9 mouse cellular contexts compared by ENCODE assay signal in genomic region chr9:49485250-49485891, GRCm38 (mm10). TPM values are rescaled to one million over a fixed set of nuclear protein-coding genes. Genes with fewer than 3 reads are reported as not detected.
DNase-seq lines count a peak whose midpoint lies in the region; ATAC-seq and TF ChIP-seq lines count a peak whose summit lies in the region.
"Had no signal": no experiment of that assay in that cellular context is flagged by ENCODE, and none has a peak within 500 bp of the region (broad histone marks: within the 10 kb centered on the region; RNA-seq: fewer than 3 reads in every experiment).

No protein-coding gene starts in this region.

- peak; percentile 44 to 52 for DNase-seq in left cerebral cortex, postnatal 14 days (ENCODE audit: low spot score in 2 of 2)
- no peak for DNase-seq in left cerebral cortex, adult 8-10 months (ENCODE audit: low spot score in 2 of 2)
- DNase-seq in cerebellum, postnatal 25 days: peak; percentile 37 to 57
- DNase-seq in stomach, postnatal 0 days (ENCODE audit: low spot score): peak; percentile 31
- no peak for DNase-seq in ovary, postnatal 14 days (ENCODE audit: low spot score)

- WGBS in heart, embryonic 13.5 days: 3% methylated on average over 21 of the region's 21 CpGs
- 6% methylated on average over 21 of the region's 21 CpGs for WGBS in kidney, embryonic 15.5 days
- WGBS in macrophage (ENCODE audit: missing documents): 5% methylated on average over 20 of the region's 21 CpGs
- WGBS in stomach, postnatal 0 days: 4% methylated on average over 21 of the region's 21 CpGs

- TF ChIP-seq EP300 in stomach, postnatal 0 days (optimal IDR thresholded peaks at IDR 0.05): no peak

- no peaks in the 10 kb centered on the region for H3K9me3 ChIP-seq in heart, embryonic 13.5 days
- H3K9me3 ChIP-seq in kidney, embryonic 15.5 days (replicated peaks): no peaks in the 10 kb centered on the region
- no peaks in the 10 kb centered on the region for H3K9me3 ChIP-seq in stomach, postnatal 0 days (ENCODE audit: control insufficient read depth, low read length)

- peaks cover 5% of the 10 kb centered on the region for H3K27me3 ChIP-seq in heart, embryonic 13.5 days (replicated peaks)
- peaks cover 9% of the 10 kb centered on the region; the same call in 1 of the 2 replicates for H3K27me3 ChIP-seq in kidney, embryonic 15.5 days
- H3K27me3 ChIP-seq in stomach, postnatal 0 days (ENCODE audit: control insufficient read depth, insufficient read depth, low read length): no peaks in the 10 kb centered on the region

- peak; percentile 77 for TF ChIP-seq CTCF in stomach, postnatal 0 days (IDR thresholded peaks at IDR 0.05; ENCODE audit: low read depth)

- intact Hi-C loops in left cerebral cortex, postnatal 14 days (cut with DNase I): loop anchor here (5.0 kb wide), 1 partner anchor 838 kb away; no protein-coding TSS in a partner anchor

- H3K4me2 ChIP-seq in heart, embryonic 13.5 days: peak overlapping the region; percentile 87
- H3K4me2 ChIP-seq in kidney, embryonic 15.5 days: peak overlapping the region; percentile 92
- H3K4me2 ChIP-seq in stomach, postnatal 0 days (replicated peaks; ENCODE audit: low read depth): peak overlapping the region; percentile 71

- no peaks in the 10 kb centered on the region for H3K36me3 ChIP-seq in heart, embryonic 13.5 days
- H3K36me3 ChIP-seq in kidney, embryonic 15.5 days: no peaks in the 10 kb centered on the region
- no peaks in the 10 kb centered on the region for H3K36me3 ChIP-seq in macrophage (ENCODE audit: inconsistent target)
- no peaks in the 10 kb centered on the region for H3K36me3 ChIP-seq in stomach, postnatal 0 days (ENCODE audit: control insufficient read depth, insufficient read depth, low read length)

- H3K79me2 ChIP-seq in macrophage (ENCODE audit: inconsistent target): no peaks in the 10 kb centered on the region

- no peak for ATAC-seq in heart, embryonic 13.5 days (ENCODE audit: extremely low read depth, insufficient number of reproducible peaks, low FRiP score, low TSS enrichment)
- ATAC-seq in kidney, embryonic 15.5 days (replicated peaks; ENCODE audit: low FRiP score): peak; percentile 22; the same call in 1 of the 2 replicates
- ATAC-seq in stomach, postnatal 0 days (ENCODE audit: low FRiP score, low TSS enrichment): no peak

- peak overlapping the region; percentile 77 for H3K9ac ChIP-seq in heart, embryonic 13.5 days
- peak overlapping the region; percentile 53 for H3K9ac ChIP-seq in kidney, embryonic 15.5 days
- peak overlapping the region; percentile 32 for H3K9ac ChIP-seq in stomach, postnatal 0 days (ENCODE audit: low read length)

- peak overlapping the region; percentile 62 for H3K4me3 ChIP-seq in heart, embryonic 13.5 days
- H3K4me3 ChIP-seq in kidney, embryonic 15.5 days (replicated peaks): peak overlapping the region; percentile 69
- H3K4me3 ChIP-seq in macrophage (ENCODE audit: inconsistent target): peak overlapping the region; percentile 83
- H3K4me3 ChIP-seq in stomach, postnatal 0 days (ENCODE audit: low read depth, low read length): peak overlapping the region; percentile 54

- peaks cover 7% of the 10 kb centered on the region for H3K4me1 ChIP-seq in heart, embryonic 13.5 days
- peaks cover 23% of the 10 kb centered on the region for H3K4me1 ChIP-seq in kidney, embryonic 15.5 days
- no peaks in the 10 kb centered on the region for H3K4me1 ChIP-seq in stomach, postnatal 0 days (replicated peaks; ENCODE audit: control insufficient read depth, insufficient read depth)

- H3K27ac ChIP-seq in heart, embryonic 13.5 days (replicated peaks): no peak overlapping the region
- peak overlapping the region; percentile 57; the same call in 1 of the 2 replicates for H3K27ac ChIP-seq in kidney, embryonic 15.5 days
- peak overlapping the region; percentile 38 for H3K27ac ChIP-seq in macrophage
- no peak overlapping the region for H3K27ac ChIP-seq in stomach, postnatal 0 days (replicated peaks)

RNA-seq across cellular contexts. Expression of gene Ttc12, which starts 0.7 kb away (rescaled TPM):
- 1 to 10 TPM; 1.1 to 1.3 TPM for total RNA-seq in left cerebral cortex, postnatal 14 days (2021)
- 1 to 10 TPM; 1.3 to 2.8 (median 2.0) TPM for total RNA-seq in left cerebral cortex, adult 8-10 months (2022)
- 1.2 and 1.4 TPM in 2 replicates for polyA plus RNA-seq in heart, embryonic 13.5 days (2015; fragmentation: Nextera tagmentation; extraction: Ambion mirVana)
- 2.4 and 2.5 TPM in 2 replicates for polyA plus RNA-seq in kidney, embryonic 15.5 days (2015; fragmentation: Nextera tagmentation; extraction: Ambion mirVana)
- 10 to 100 TPM in 25 of 26 experiments, 1 to 10 TPM in 1; 9.7 to 58.7 (median 38.6) TPM for total RNA-seq in macrophage (2018; cell fraction: chromatin; rRNA removed)
- total RNA-seq in macrophage (2018; cell fraction: cytosol; rRNA removed): 1 to 10 TPM; 3.3 to 6.2 (median 4.6) TPM
- 10 to 100 TPM in 17 of 26 experiments, 1 to 10 TPM in 9; 4.8 to 25.5 (median 12.5) TPM for total RNA-seq in macrophage (2018; cell fraction: nucleus; rRNA removed)
- 4.5 to 7.5 TPM (median 5.1 TPM) in 3 replicates for polyA plus RNA-seq in macrophage (2018)
- 0.86 and 1.1 TPM in 2 replicates for polyA plus RNA-seq in stomach, postnatal 0 days (2015; fragmentation: Nextera tagmentation; extraction: Ambion mirVana)

RNA-seq across cellular contexts. Expression of gene Ankk1, which starts 58.5 kb away (rescaled TPM):
- not detected for total RNA-seq in left cerebral cortex, postnatal 14 days (2021)
- total RNA-seq in left cerebral cortex, adult 8-10 months (2022): not detected
- not detected in 2 replicates for polyA plus RNA-seq in heart, embryonic 13.5 days (2015; fragmentation: Nextera tagmentation; extraction: Ambion mirVana)
- polyA plus RNA-seq in kidney, embryonic 15.5 days (2015; fragmentation: Nextera tagmentation; extraction: Ambion mirVana): not detected in 2 replicates
- total RNA-seq in macrophage (2018; cell fraction: chromatin; rRNA removed): not detected
- not detected for total RNA-seq in macrophage (2018; cell fraction: cytosol; rRNA removed)
- not detected for total RNA-seq in macrophage (2018; cell fraction: nucleus; rRNA removed)
- not detected in 3 replicates for polyA plus RNA-seq in macrophage (2018)
- 2.6 and 3.6 TPM in 2 replicates for polyA plus RNA-seq in stomach, postnatal 0 days (2015; fragmentation: Nextera tagmentation; extraction: Ambion mirVana)
- total RNA-seq: common myeloid progenitor, adult 5-6 weeks had no signal

Comparison
In these comparisons a context has a peak if more than half of its experiments do, and no peak if none do; other contexts are left out.
1. DNase-seq: peak in left cerebral cortex, postnatal 14 days (2 of 2), cerebellum, postnatal 25 days (2 of 2) and stomach, postnatal 0 days (single experiment); none in left cerebral cortex, adult 8-10 months (0 of 2) and ovary, postnatal 14 days (single experiment).
2. H3K27ac ChIP-seq: peak in kidney, embryonic 15.5 days (single experiment) and macrophage (single experiment); none in heart, embryonic 13.5 days (single experiment) and stomach, postnatal 0 days (single experiment).
3. Peak in every context shown above with its lines, with median percentiles within 50 percentile points of each other: H3K4me2 ChIP-seq, H3K4me3 ChIP-seq and H3K9ac ChIP-seq.